Mouse (Mus musculus) hindbrain, embryonic 10.5 days (tissue): ENCODE results near the gene Zbed6. TPM values are rescaled to one million over a fixed set of nuclear protein-coding genes. Genes with fewer than 3 reads are reported as not detected.
A peak's percentile ranks its signal among the peaks of the same experiment; 100 is the strongest.
"Not testable (repeated sequence)": the region's sequence is repeated elsewhere in the genome, so short reads cannot be mapped to it uniquely, and the experiment has no call there.

Source experiments
- DNase-seq: peaks from one replicate; pipeline ENCODE4 v3.0.0-alpha.2; 2017; ENCODE audit warnings: low spot score
- H3K27ac ChIP-seq: fragments of 300-500 bp; sonication (generic); 2 replicates; pipeline ENCODE4 v1.5.1; 2016; ENCODE audit warnings: mild to moderate bottlenecking, moderate library complexity
- H3K27me3 ChIP-seq: fragments of 300-500 bp; sonication (generic); 2 replicates; pipeline ENCODE4 v1.6.1; 2016; ENCODE audit warnings: mild to moderate bottlenecking; ENCODE audit not compliant: poor library complexity, insufficient read depth, severe bottlenecking
- H3K36me3 ChIP-seq: fragments of 300-500 bp; sonication (generic); 2 replicates; pipeline ENCODE4 v1.6.1; 2016; ENCODE audit warnings: mild to moderate bottlenecking, moderate library complexity
- H3K4me1 ChIP-seq: fragments of 300-500 bp; sonication (generic); replicated peaks from 2 replicates; pipeline ENCODE4 v1.6.1; 2016; ENCODE audit warnings: mild to moderate bottlenecking
- H3K4me3 ChIP-seq: fragments of 300-500 bp; sonication (generic); 2 replicates; pipeline ENCODE4 v1.5.1; 2016; ENCODE audit warnings: mild to moderate bottlenecking, moderate library complexity
- H3K9me3 ChIP-seq: fragments of 300-500 bp; sonication (generic); 2 replicates; pipeline ENCODE4 v1.6.1; 2016; ENCODE audit warnings: mild to moderate bottlenecking, moderate library complexity
- WGBS: fragments of 180-500 bp; shearing (Covaris S2); methylation state at CpG from one replicate; pipeline ENCODE4 v1.1.7; 2016; 5-methylcytosine and 5-hydroxymethylcytosine counted together
- polyA plus RNA-seq: library from polyadenylated mRNA; unstranded; fragments of >200 nt; fragmentation: Nextera tagmentation; extraction: Ambion mirVana; gene quantifications from 2 replicates; pipeline ENCODE4 v1.2.1, GENCODE M21; 2016

Zbed6 gene
- polyA plus RNA-seq, 1 experiment from 2014 or later, result not detected

- Histone ChIP-seq H3K27ac (no peak overlapping the region), H3K4me3 (no peak overlapping the region), H3K27me3 (no peaks in the 10 kb centered on the region), H3K4me1 (peaks cover 13% of the 10 kb centered on the region), H3K9me3 (no peaks in the 10 kb centered on the region), H3K36me3 (no peaks in the 10 kb centered on the region)
- 84% methylated on average over 10 of the region's 10 CpGs for WGBS
- DNase-seq, result no peak
Measured at GRCm38 (mm10) chr1:133685749-133686519, 25.2 kb upstream of the Zbed6 start.

- Histone ChIP-seq H3K27ac (no peak overlapping the region), H3K27me3 (no peaks in the 10 kb centered on the region), H3K9me3 (no peaks in the 10 kb centered on the region), H3K4me1 (no peaks in the 10 kb centered on the region), H3K4me3 (no peak overlapping the region), H3K36me3 (no peaks in the 10 kb centered on the region)
- no peak for DNase-seq
- WGBS, result 80% methylated on average over 3 of the region's 3 CpGs
Measured at GRCm38 (mm10) chr1:133671801-133672200, 11.1 kb upstream of the Zbed6 start.

- WGBS, result 95% methylated on average over 3 of the region's 3 CpGs
- H3K4me1 ChIP-seq, result no peaks in the 10 kb centered on the region
- no peak overlapping the region for H3K4me3 ChIP-seq
- no peaks in the 10 kb centered on the region for H3K9me3 ChIP-seq
- no peak for DNase-seq
- H3K36me3 ChIP-seq, result no peaks in the 10 kb centered on the region
- H3K27me3 ChIP-seq, result no peaks in the 10 kb centered on the region
- H3K27ac ChIP-seq, result no peak overlapping the region
Measured at GRCm38 (mm10) chr1:133671266-133671665, 10.6 kb upstream of the Zbed6 start.

- no peak for DNase-seq
Measured at GRCm38 (mm10) chr1:133670776-133671175, 10.1 kb upstream of the Zbed6 start.

GRCm38 (mm10) chr1:133670190-133670589, 9.5 kb upstream of the Zbed6 start:
- 87% methylated on average over 12 of the region's 12 CpGs for WGBS

More at GRCm38 (mm10) chr1:133670776-133671175, 10.1 kb upstream of the Zbed6 start:
- 86% methylated on average over 6 of the region's 6 CpGs for WGBS
- no peaks in the 10 kb centered on the region for H3K36me3 ChIP-seq
- no peak overlapping the region for H3K27ac ChIP-seq
- no peaks in the 10 kb centered on the region for H3K4me1 ChIP-seq
- H3K4me3 ChIP-seq, result no peak overlapping the region
- H3K27me3 ChIP-seq, result no peaks in the 10 kb centered on the region
- no peaks in the 10 kb centered on the region for H3K9me3 ChIP-seq

GRCm38 (mm10) chr1:133668618-133669017, 7.9 kb upstream of the Zbed6 start:
- H3K36me3 ChIP-seq, result no peaks in the 10 kb centered on the region
- H3K27ac ChIP-seq, result no peak overlapping the region
- no peaks in the 10 kb centered on the region for H3K9me3 ChIP-seq
- DNase-seq, result no peak
- WGBS, result 89% methylated on average over 3 of the region's 3 CpGs
- no peak overlapping the region for H3K4me3 ChIP-seq
- H3K27me3 ChIP-seq, result no peaks in the 10 kb centered on the region
- H3K4me1 ChIP-seq, result no peaks in the 10 kb centered on the region

More at GRCm38 (mm10) chr1:133670190-133670589, 9.5 kb upstream of the Zbed6 start:
- no peaks in the 10 kb centered on the region for H3K27me3 ChIP-seq
- no peak overlapping the region for H3K27ac ChIP-seq
- no peaks in the 10 kb centered on the region for H3K36me3 ChIP-seq
- H3K4me3 ChIP-seq, result no peak overlapping the region
- H3K4me1 ChIP-seq, result no peaks in the 10 kb centered on the region
- no peaks in the 10 kb centered on the region for H3K9me3 ChIP-seq
- DNase-seq, result no peak

GRCm38 (mm10) chr1:133667721-133668120, 7.0 kb upstream of the Zbed6 start:
- H3K27ac ChIP-seq, result no peak overlapping the region
- no peaks in the 10 kb centered on the region for H3K36me3 ChIP-seq
- H3K4me1 ChIP-seq, result no peaks in the 10 kb centered on the region
- H3K27me3 ChIP-seq, result no peaks in the 10 kb centered on the region
- 24% methylated on average over 7 of the region's 7 CpGs for WGBS
- DNase-seq, result no peak
- no peaks in the 10 kb centered on the region for H3K9me3 ChIP-seq
- H3K4me3 ChIP-seq, result no peak overlapping the region

GRCm38 (mm10) chr1:133665713-133666112, 5.0 kb upstream of the Zbed6 start:
- 87% methylated on average over 8 of the region's 8 CpGs for WGBS
- not testable (repeated sequence) for H3K4me1 ChIP-seq, DNase-seq, H3K4me3 ChIP-seq, H3K36me3 ChIP-seq, H3K27ac ChIP-seq, H3K27me3 ChIP-seq, H3K9me3 ChIP-seq

GRCm38 (mm10) chr1:133664203-133664970, 3.7 kb upstream of the Zbed6 start:
- peaks cover 4% of the 10 kb centered on the region for H3K36me3 ChIP-seq
- H3K4me3 ChIP-seq, result no peak overlapping the region
- WGBS, result 55% methylated on average over 11 of the region's 11 CpGs
- no peak overlapping the region for H3K27ac ChIP-seq
- DNase-seq, result no peak
- H3K27me3 ChIP-seq, result no peaks in the 10 kb centered on the region
- peaks cover 12% of the 10 kb centered on the region for H3K4me1 ChIP-seq
- H3K9me3 ChIP-seq, result no peaks in the 10 kb centered on the region

- no peak for DNase-seq
- H3K36me3 ChIP-seq, result peaks cover 14% of the 10 kb centered on the region
- peaks cover 21% of the 10 kb centered on the region for H3K4me1 ChIP-seq
- H3K27ac ChIP-seq, result no peak overlapping the region
- WGBS, result 86% methylated on average over 4 of the region's 4 CpGs
- no peak overlapping the region for H3K4me3 ChIP-seq
- H3K27me3 ChIP-seq, result no peaks in the 10 kb centered on the region
- H3K9me3 ChIP-seq, result no peaks in the 10 kb centered on the region
Measured at GRCm38 (mm10) chr1:133663427-133663826, 2.7 kb upstream of the Zbed6 start.

GRCm38 (mm10) chr1:133662941-133663340, 2.3 kb upstream of the Zbed6 start:
- no peaks in the 10 kb centered on the region for H3K9me3 ChIP-seq
- H3K4me3 ChIP-seq, result no peak overlapping the region
- 94% methylated on average over 7 of the region's 7 CpGs for WGBS
- no peaks in the 10 kb centered on the region for H3K27me3 ChIP-seq
- H3K27ac ChIP-seq, result no peak overlapping the region
- no peak for DNase-seq
- H3K4me1 ChIP-seq, result peaks cover 24% of the 10 kb centered on the region
- peaks cover 18% of the 10 kb centered on the region for H3K36me3 ChIP-seq

- H3K4me3 ChIP-seq, result peak within 1 kb of the TSS; percentile 90
- whole genome bisulfite sequencing, result 3% methylated on average over 26 of the region's 26 CpGs
- DNase-seq, result peak; percentile 94
- no peaks in the 10 kb centered on the region for H3K27me3 ChIP-seq
- H3K4me1 ChIP-seq, result peaks cover 37% of the 10 kb centered on the region
- peaks cover 34% of the 10 kb centered on the region for H3K36me3 ChIP-seq
- no peaks in the 10 kb centered on the region for H3K9me3 ChIP-seq
- peak within 1 kb of the TSS; percentile 97 for H3K27ac ChIP-seq
Measured at GRCm38 (mm10) chr1:133661203-133661933, 683 bp upstream of the Zbed6 start, which contains the start of gene Gm38394. Gene Gm38394, minus strand, starts transcription at chr1:133661318.
